Mouse (Mus musculus) gastrocnemius, adult 8-10 months (tissue): Measurements from ENCODE around the gene Dnah7c. TPM values are rescaled to one million over a fixed set of nuclear protein-coding genes. Genes with fewer than 3 reads are reported as not detected.
"Not testable (repeated sequence)": the region's sequence is repeated elsewhere in the genome, so short reads cannot be mapped to it uniquely, and the experiment has no call there.

ENCODE experiments used
- DNase-seq, 2 experiments: peaks; one replicate each; pipeline ENCODE4 v3.0.0; 2022; ENCODE audit warnings: low spot score in 2 of 2
- total RNA-seq, 4 experiments: library from RNA; stranded (reverse); gene quantifications; 2 replicates each; pipeline ENCODE4 v1.2.4; 2022

Gene Dnah7c
- total RNA-seq, 4 experiments from 2014 or later = not detected

GRCm38 (mm10) chr1:46729731-46730130, 304.3 kb downstream of the Dnah7c start:
- DNase-seq = not testable (repeated sequence)

GRCm38 (mm10) chr1:46733405-46734106, 308.2 kb downstream of the Dnah7c start:
- DNase-seq = not testable (repeated sequence)

GRCm38 (mm10) chr1:46734455-46734854, 309.1 kb downstream of the Dnah7c start:
- not testable (repeated sequence) for DNase-seq

GRCm38 (mm10) chr1:46764600-46764999, 339.2 kb downstream of the Dnah7c start:
- DNase-seq = not testable (repeated sequence)

GRCm38 (mm10) chr1:46769318-46769717, 343.9 kb downstream of the Dnah7c start:
- not testable (repeated sequence) for DNase-seq

GRCm38 (mm10) chr1:46770077-46770695, 344.8 kb downstream of the Dnah7c start:
- not testable (repeated sequence) for DNase-seq

- not testable (repeated sequence) for DNase-seq
Measured at GRCm38 (mm10) chr1:46782227-46782626, 356.8 kb downstream of the Dnah7c start.

GRCm38 (mm10) chr1:46805074-46805473, 379.7 kb downstream of the Dnah7c start:
- no peak for DNase-seq

- not testable (repeated sequence) for DNase-seq
Measured at GRCm38 (mm10) chr1:46808630-46809029, 383.2 kb downstream of the Dnah7c start.

GRCm38 (mm10) chr1:46817934-46818333, 392.5 kb downstream of the Dnah7c start:
- no peak for DNase-seq

GRCm38 (mm10) chr1:46822256-46822972, 397.0 kb downstream of the Dnah7c start:
- DNase-seq = no peak

- no peak for DNase-seq
Measured at GRCm38 (mm10) chr1:46830066-46830843, 404.9 kb downstream of the Dnah7c start.

- DNase-seq = peak in 1 of 2 experiments; percentile 30
Measured at GRCm38 (mm10) chr1:46831927-46832326, 406.5 kb downstream of the Dnah7c start.

GRCm38 (mm10) chr1:46843406-46843805, 418.0 kb downstream of the Dnah7c start:
- DNase-seq = no peak

GRCm38 (mm10) chr1:46844281-46844680, 418.9 kb downstream of the Dnah7c start:
- no peak for DNase-seq

GRCm38 (mm10) chr1:46845221-46845620, 419.8 kb downstream of the Dnah7c start:
- DNase-seq = no peak

GRCm38 (mm10) chr1:46849758-46850157, 424.4 kb downstream of the Dnah7c start:
- DNase-seq = peak; percentile 10 to 35

GRCm38 (mm10) chr1:46851586-46851985, 426.2 kb downstream of the Dnah7c start:
- DNase-seq = no peak

- no peak for DNase-seq
Measured at GRCm38 (mm10) chr1:46852216-46852599, 426.8 kb downstream of the Dnah7c start.

- DNase-seq = peak; percentile 46 to 62
Measured at GRCm38 (mm10) chr1:46852600-46853272, 427.3 kb downstream of the Dnah7c start.
